Mouse (Mus musculus) megakaryocyte, embryonic 14.5 days (primary cell): ENCODE data around the gene Grin1. TPM values are rescaled to one million over a fixed set of nuclear protein-coding genes. Genes with fewer than 3 reads are reported as not detected.
"Not testable (repeated sequence)": the region's sequence is repeated elsewhere in the genome, so short reads cannot be mapped to it uniquely, and the experiment has no call there.

Experiments used
- H3K27me3 ChIP-seq: replicated peaks from 2 replicates; pipeline ENCODE3; 2012; ENCODE audit warnings: inconsistent platforms
- H3K36me3 ChIP-seq: replicated peaks from 2 replicates; pipeline ENCODE3; 2012; ENCODE audit warnings: low read length, inconsistent platforms, mixed read lengths
- H3K4me1 ChIP-seq: 2 replicates; pipeline ENCODE4 v1.6.1; 2012; ENCODE audit warnings: inconsistent platforms
- H3K4me3 ChIP-seq: replicated peaks from 2 replicates; pipeline ENCODE3; 2012; ENCODE audit warnings: moderate library complexity, mild to moderate bottlenecking, inconsistent platforms
- H3K9me3 ChIP-seq: 2 replicates; pipeline ENCODE4 v1.6.1; 2012; ENCODE audit warnings: inconsistent platforms
- FLI1 ChIP-seq: IDR thresholded peaks from 2 replicates; pipeline ENCODE4 v1.6.1; 2012; ENCODE audit warnings: low read length, inconsistent platforms, mixed read lengths
- GATA1 ChIP-seq: IDR thresholded peaks from 3 replicates; pipeline ENCODE4 v1.6.1; 2012; ENCODE audit warnings: mixed read lengths, low read length, inconsistent platforms, borderline replicate concordance
- polyA plus RNA-seq: library from polyadenylated mRNA; stranded (reverse); fragments of >175 nt; gene quantifications from 2 replicates; pipeline ENCODE4 v1.2.3, GENCODE M21; 2012; ENCODE audit warnings: low replicate concordance; ENCODE audit not compliant: insufficient read depth

Grin1 gene
- polyA plus RNA-seq, 1 experiment = not detected

DNA sequence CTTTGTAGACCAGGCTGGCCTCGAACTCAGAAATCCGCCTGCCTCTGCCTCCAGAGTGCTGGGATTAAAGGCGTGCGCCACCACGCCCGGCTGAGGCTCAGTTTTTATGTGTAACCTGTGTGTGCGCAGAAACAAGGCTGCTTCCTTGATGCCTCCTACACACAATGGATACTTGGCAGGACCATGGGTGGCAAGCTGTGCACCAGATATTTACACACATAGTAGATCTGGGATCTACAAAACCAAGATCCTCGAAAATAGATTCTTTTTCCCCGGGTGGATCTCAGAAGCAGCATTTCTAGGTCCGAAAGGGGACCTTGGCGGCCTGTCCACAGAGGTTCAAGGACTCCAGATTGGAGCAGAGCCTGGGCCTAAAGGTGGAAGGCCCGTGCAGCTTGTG is 57.1 kb downstream of the Grin1 start:
- H3K4me3 ChIP-seq = peak overlapping the region; percentile 96
- H3K27me3 ChIP-seq = no peaks in the 10 kb centered on the region
- peaks cover 68% of the 10 kb centered on the region for H3K4me1 ChIP-seq
- no peak for TF ChIP-seq FLI1
- TF ChIP-seq GATA1 = no peak
- H3K36me3 ChIP-seq = peaks cover 16% of the 10 kb centered on the region
- H3K9me3 ChIP-seq = no peaks in the 10 kb centered on the region

DNA sequence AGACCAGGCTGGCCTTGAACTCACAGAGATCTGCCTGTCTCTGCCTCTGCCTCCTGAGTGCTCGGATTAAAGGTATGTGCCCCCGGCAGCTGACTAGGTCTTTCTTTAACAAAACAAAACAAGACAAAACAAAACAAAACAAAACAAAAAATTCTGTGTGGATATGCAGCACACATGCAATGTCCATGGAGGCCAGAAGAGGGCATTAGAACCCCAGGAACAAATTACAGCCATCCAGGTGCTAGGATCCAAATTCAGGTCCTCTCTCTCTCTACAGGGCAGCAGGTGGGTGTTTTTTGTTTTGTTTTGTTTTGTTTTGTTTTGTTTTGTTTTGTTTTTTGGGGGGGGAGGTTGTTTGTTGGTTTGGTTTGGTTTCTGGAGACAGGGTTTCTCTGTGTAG is 60.1 kb downstream of the Grin1 start:
- no peaks in the 10 kb centered on the region for H3K9me3 ChIP-seq
- TF ChIP-seq FLI1 (no peak), GATA1 (no peak)
- no peaks in the 10 kb centered on the region for H3K27me3 ChIP-seq
- no peak overlapping the region for H3K4me3 ChIP-seq
- H3K4me1 ChIP-seq = peaks cover 59% of the 10 kb centered on the region
- H3K36me3 ChIP-seq = peaks cover 3% of the 10 kb centered on the region

DNA sequence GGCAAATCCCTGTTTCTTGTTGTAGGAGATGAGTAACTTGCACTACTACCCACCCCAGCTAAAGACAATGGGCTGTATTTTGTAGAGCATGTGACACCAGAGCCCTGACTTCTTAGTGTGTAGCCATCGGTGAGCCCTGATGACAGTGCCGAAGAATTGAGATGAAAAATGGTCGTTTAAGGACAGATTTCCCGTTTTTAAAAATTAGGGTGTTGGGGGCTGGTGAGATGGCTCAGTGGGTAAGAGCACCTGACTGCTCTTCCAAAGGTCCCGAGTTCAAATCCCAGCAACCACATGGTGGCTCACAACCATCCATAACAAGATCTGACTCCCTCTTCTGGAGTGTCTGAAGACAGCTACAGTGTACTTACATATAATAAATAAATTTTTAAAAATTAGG is 61.7 kb downstream of the Grin1 start:
- Histone ChIP-seq H3K36me3 (peaks cover 17% of the 10 kb centered on the region), H3K4me3 (peak overlapping the region; percentile 85), H3K4me1 (peaks cover 57% of the 10 kb centered on the region)
- H3K9me3 ChIP-seq, H3K27me3 ChIP-seq: not testable (repeated sequence)

DNA sequence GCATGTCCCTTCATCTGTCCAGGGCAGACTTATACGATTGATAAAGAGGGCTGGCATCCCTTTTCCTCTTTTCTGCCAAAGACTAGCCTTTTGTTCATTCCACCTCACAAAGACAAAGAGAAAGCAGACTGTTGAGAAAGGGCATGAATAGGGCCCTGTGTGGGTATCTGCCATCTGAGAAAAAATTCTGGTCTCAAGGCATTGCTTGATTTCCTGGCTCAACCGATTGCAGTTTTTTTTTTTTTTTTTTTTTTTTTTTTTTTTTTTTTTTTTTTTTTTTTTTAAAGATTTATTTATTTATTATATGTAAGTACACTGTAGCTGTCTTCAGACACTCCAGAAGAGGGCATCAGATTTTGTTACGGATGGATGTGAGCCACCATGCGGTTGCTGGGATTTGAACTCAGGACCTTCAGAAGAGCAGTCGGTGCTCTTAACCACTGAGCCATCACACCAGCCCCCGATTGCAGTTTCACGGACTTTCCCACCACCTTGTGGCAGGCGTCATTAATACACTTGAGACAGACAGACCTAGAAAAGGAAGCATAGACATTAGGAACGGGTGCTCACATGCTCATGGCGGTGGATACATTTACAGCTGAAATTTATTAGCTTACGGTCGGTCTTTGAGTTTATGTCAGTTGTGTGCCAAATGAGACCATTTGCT is 62.4 kb downstream of the Grin1 start:
- H3K36me3 ChIP-seq = peaks cover 24% of the 10 kb centered on the region
- H3K9me3 ChIP-seq, H3K27me3 ChIP-seq: not testable (repeated sequence)
- peak overlapping the region; percentile 91 for H3K4me3 ChIP-seq
- peaks cover 53% of the 10 kb centered on the region for H3K4me1 ChIP-seq

GRCm38 (mm10) chr2:25255284-25255779 is 63.7 kb downstream of the Grin1 start, which contains the start of gene Tmem203:
Tmem203 (plus strand) TSS chr2:25255439.
- H3K36me3 ChIP-seq = peaks cover 36% of the 10 kb centered on the region

GRCm38 (mm10) chr2:25252331-25252730 is 66.7 kb downstream of the Grin1 start:
- Histone ChIP-seq H3K9me3 (no peaks in the 10 kb centered on the region), H3K4me1 (peaks cover 44% of the 10 kb centered on the region), H3K4me3 (no peak overlapping the region), H3K27me3 (no peaks in the 10 kb centered on the region), H3K36me3 (peaks cover 66% of the 10 kb centered on the region)
- TF ChIP-seq GATA1 = no peak
- TF ChIP-seq FLI1 = no peak

More at GRCm38 (mm10) chr2:25255284-25255779, 63.7 kb downstream of the Grin1 start, which contains the start of gene Tmem203:
- no peaks in the 10 kb centered on the region for H3K27me3 ChIP-seq
- H3K4me1 ChIP-seq = peaks cover 53% of the 10 kb centered on the region
- TF ChIP-seq GATA1 = no peak
- TF ChIP-seq FLI1 = peak; percentile 63; the same call in 1 of the 2 replicates
- H3K9me3 ChIP-seq = no peaks in the 10 kb centered on the region
- H3K4me3 ChIP-seq = peak within 1 kb of the TSS; percentile 91

DNA sequence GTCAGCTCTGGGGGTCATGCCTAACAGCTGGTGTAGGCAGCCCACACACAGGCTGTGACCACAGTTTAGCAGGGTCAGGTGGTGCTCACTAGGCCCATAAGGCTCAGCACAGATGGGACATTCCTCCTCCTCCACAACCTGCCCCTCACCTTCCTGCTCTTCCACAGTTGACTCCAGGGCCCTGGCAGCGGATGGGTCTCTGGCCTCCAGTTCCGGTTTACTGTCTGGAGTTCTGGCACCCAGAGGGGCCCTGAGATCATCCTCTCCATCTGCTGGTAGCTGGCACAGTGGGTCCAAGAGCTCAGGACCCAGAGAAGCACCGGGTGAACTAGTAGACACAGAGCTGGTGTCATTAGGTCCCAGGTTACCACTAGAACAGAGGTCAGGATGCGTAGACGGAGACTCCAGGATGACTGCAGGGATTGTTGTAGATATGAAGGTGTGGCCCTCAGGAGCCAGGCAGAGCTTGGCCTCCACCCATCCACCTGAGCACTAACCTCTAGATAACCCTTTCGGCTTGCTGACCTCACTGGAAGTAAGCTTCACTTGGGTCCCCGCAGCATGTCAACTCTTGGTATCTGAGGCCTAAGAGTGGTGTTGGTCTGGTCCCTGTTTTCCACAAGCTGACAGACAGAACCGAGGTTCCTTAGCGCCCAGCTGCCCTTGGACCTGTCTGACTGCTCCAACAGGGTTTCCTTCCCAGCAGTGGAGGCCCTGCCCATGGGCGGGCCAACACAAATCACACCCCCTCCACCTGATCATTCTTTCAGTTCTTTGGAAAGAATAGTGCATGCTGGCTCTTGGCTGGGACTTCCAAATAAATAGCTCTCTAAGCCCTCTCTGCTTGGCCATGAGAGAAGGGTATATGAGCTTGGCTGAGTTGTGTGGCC is 72.6 kb downstream of the Grin1 start, which contains the start of gene AL732309.1:
AL732309.1 (minus strand) TSS at position 681 of the 890 bp plus-strand sequence.
- Histone ChIP-seq H3K36me3 (peaks cover 74% of the 10 kb centered on the region), H3K4me1 (peaks cover 28% of the 10 kb centered on the region), H3K27me3 (peaks cover 28% of the 10 kb centered on the region), H3K4me3 (peak within 1 kb of the TSS; percentile 31), H3K9me3 (no peaks in the 10 kb centered on the region)
- TF ChIP-seq GATA1 (no peak), FLI1 (no peak)

DNA sequence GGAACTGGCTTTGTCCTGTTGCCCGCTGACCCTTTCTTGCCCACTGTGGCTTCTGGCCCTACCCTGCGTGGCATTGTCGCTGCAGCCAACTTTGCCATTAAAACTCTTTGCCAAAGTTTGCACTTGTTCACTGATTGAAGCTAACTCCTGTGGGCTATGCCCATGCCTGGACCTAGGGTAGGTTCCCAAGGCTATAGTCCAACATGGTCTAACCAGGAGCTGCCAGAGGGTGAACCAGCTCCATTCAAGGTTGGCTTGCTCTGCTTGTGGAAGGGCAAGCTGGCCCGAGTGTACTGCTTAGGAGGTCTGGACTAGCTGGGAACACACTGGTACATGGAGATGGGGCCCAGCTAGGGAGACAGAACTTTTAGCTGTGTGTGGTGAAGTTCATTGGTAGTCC is 74.8 kb downstream of the Grin1 start:
- TF ChIP-seq GATA1 (no peak), FLI1 (no peak)
- peaks cover 31% of the 10 kb centered on the region for H3K4me1 ChIP-seq
- peaks cover 51% of the 10 kb centered on the region for H3K36me3 ChIP-seq
- H3K27me3 ChIP-seq = peaks cover 51% of the 10 kb centered on the region
- peak overlapping the region; percentile 57 for H3K4me3 ChIP-seq
- no peaks in the 10 kb centered on the region for H3K9me3 ChIP-seq

DNA sequence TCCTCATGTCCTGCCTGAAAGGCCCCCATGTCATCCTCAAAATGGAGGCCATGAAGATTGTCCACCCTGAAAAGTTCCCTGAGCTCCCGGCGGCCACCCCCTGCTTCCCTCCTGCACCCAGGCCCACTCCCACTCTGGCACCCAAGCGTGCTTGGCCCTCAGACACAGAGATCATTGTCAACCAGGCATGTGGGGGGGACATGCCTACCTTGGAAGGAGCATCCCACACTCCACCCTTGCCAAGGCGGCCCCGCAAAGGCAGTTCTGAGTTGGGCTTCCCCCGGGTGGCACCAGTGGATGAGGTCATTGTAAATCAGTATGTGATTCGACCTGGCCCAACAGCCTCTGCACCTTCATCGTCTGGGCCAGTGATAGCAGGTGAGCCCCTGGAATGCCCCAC is 75.6 kb downstream of the Grin1 start:
- TF ChIP-seq FLI1 (no peak), GATA1 (no peak)
- peaks cover 43% of the 10 kb centered on the region for H3K36me3 ChIP-seq

GRCm38 (mm10) chr2:25242101-25242506 is 76.9 kb downstream of the Grin1 start, which contains the start of the genes Rnf208 and Cysrt1:
Rnf208 (plus strand) TSS chr2:25242255.
Cysrt1 (minus strand) TSS chr2:25242452.
- no peak for TF ChIP-seq FLI1
- TF ChIP-seq GATA1 = no peak
- Histone ChIP-seq H3K36me3 (peaks cover 31% of the 10 kb centered on the region), H3K9me3 (no peaks in the 10 kb centered on the region), H3K4me1 (peaks cover 38% of the 10 kb centered on the region), H3K4me3 (peak within 1 kb of the TSS; percentile 89), H3K27me3 (peaks cover 68% of the 10 kb centered on the region)

More for the DNA sequence above, 75.6 kb downstream of the Grin1 start:
- Histone ChIP-seq H3K9me3 (no peaks in the 10 kb centered on the region), H3K4me1 (peaks cover 35% of the 10 kb centered on the region), H3K27me3 (peaks cover 56% of the 10 kb centered on the region), H3K4me3 (no peak overlapping the region)
